Mouse (Mus musculus): ENCODE data around the gene Wapl.
A peak's percentile ranks its signal among the peaks of the same experiment; 100 is the strongest.

Gene Wapl

DNA sequence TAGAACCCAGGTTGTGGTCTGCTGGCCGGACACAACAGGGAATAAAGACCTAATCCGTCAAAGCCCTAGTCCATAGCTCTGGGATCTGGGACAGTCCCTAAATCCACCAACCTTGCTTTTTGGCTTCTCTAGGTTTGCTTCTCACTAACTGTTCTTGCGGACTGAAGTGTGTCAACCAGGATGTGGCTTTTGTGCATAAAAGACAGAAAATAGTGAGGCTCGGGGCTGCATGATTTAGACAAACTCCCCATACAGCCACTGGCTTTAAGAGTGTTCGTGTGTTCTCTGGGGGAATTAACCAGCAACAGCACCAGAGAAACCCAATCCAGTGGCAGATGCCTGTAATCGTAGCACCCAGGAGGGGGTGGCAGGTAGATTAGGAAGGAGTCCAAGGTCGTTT is 98.4 kb downstream of the Wapl start:
- DNase-seq (ENCODE audit: low spot score in 2 of 2): no peak

DNA sequence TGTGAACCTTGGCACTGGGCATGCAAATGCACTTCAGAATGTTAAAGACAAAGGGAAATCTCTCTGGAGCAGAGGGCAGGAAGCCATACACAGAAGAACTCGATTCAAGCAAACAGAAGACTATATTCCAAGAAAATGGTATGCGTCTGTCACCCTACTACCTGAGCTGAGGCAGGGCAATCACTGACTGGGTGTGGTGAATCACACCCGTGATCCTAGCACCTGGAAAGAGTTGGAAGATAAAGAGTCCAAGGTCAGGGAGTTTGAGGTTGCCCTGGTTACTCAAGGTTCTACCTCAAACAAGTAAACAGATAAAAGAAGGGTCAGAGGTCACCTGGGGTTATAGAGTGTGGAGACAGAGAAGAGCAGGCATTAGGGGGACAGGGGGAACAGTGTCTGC is 100.0 kb downstream of the Wapl start:
- DNase-seq (ENCODE audit: low spot score in 2 of 2): no peak

DNA sequence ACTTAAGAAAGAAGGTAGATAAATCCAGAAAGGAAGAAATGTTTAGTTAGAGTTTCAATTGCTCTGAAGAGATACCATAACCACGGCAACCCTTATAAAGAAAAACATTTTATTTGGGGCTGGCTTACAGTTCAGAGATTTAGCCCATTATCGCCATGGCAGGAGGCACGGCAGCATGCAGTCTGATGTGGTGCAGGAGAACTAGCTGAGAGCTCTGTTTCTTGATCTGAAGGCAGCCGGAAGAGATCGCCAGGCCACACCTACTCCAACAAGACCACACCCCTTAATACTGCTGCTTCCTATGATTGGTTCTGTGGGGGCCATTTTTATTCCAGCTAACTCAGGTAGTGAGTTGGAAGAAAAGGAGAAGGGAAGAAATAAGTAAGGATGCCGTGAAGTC is 100.5 kb downstream of the Wapl start:
- no peak for DNase-seq (ENCODE audit: low spot score in 2 of 2)

DNA sequence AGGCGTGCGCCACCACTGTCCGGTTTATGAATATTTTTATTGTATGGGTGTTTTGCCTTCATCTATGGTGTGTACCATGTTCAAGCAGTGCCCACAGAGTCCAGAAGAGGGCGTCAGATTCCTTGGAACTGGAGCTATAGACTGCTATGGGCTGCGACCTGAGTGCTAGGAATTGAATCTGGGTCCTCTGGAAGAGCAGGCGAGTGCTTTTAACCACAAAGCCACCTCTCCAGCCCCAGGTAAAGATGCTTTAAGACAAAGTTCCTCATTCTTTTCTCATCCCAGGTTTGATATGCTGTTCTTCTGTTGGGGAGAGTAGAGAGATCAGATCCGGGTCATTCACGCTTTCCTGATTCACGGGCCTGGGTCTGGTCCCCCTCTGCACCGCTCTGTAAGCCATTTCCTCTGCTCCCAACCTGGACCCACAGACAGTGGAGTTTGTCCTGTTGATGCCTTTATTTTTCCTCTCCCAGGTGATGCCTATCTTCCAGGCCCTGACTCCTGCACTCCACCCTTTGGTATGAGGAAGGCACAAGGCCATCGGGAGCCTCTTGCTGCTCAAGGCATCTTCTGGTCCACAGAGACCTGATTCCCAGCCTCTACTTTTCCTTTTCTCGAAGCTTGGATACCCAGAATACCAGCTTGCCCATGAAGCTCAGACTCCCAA is 103.1 kb downstream of the Wapl start:
- DNase-seq (ENCODE audit: low spot score in 2 of 2): no peak

DNA sequence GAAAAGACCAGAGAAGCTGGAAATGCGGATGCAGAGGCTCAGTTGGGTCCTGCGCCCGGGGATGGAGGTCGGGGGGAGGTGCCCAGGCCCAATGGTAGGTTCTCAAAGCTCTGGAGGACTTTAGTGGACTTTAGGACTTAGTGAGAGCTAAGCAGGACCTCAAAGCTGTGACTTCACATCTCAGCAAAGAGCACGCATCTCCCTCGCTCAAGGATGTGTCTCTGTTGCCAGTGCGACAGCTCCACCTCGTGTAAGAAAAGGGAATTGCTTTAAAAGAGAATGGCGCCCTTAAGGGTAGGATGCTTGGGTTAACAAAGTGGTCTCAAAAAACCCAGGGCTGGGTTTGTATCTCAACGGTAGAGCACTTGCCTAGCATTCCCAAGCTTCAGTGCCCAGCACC is 104.1 kb downstream of the Wapl start:
- peak; percentile 29 to 71 for DNase-seq (ENCODE audit: low spot score in 2 of 2)

DNA sequence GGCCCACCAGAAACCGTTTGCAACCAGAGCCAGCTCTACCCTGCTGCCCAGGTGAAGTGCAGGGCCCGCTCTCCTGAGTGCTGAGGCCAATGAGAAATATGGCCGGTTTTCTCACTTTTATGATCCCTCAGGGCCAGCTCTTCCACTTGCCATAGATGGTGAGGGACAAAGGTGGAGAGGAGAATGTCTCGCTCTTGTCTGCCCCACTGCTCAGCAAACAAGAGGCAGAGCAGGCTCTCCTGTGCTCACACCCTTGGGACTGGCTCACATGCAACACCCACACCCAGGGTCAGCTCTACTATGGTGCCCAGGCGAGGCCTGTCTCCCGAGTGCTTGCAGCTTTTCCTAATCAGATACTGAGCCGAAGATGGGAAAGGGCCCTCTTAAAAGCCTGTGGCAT is 105.0 kb downstream of the Wapl start:
- no peak for DNase-seq (ENCODE audit: low spot score in 2 of 2)

DNA sequence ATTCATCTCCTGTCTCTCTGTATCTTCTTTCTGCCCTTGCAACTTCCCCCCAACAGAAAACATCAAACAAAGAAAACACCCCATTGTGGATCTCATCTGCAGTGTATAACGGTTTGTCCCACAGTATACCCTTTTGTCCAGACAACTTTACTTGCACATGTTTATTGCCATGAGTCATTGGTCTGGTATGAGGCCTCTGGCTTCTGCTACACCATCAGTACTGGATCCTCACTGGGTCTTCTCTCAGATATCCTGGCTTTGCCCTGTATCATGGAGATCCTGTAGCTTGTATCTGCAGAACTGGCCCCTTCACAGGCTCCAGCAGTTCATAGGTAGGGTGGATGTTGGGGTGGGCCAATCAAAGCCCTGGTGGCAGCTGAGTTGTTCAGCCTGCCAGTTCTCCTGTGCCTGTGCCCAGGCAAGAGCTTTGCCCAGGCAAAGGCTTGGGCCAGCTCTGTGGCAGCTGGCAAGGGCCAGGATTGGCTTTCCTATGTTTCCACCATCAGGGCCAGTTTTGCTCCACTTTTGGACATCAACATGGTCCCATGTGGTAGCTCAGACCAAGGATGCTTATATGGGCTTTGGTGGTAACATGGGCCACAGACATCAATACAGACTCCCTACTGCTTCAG is 119.8 kb downstream of the Wapl start:
- no peak for DNase-seq (ENCODE audit: low spot score in 2 of 2)
